Mouse (Mus musculus) forebrain, embryonic 11.5 days (tissue): ENCODE results near the gene Igdcc3. TPM values are rescaled to one million over a fixed set of nuclear protein-coding genes. Genes with fewer than 3 reads are reported as not detected.

Source experiments
- polyA plus RNA-seq: library from polyadenylated mRNA; unstranded; fragments of >200 nt; fragmentation: Nextera tagmentation; extraction: Ambion mirVana; gene quantifications from 2 replicates; pipeline ENCODE4 v1.2.1, GENCODE M21; 2014

Gene Igdcc3
- polyA plus RNA-seq, 1 experiment from 2014 or later, result 81.2 TPM

Other genes with a start within 250 kb of the Igdcc3 start
- 0.05 and 0.07 TPM in 2 replicates for gene Slc24a1, start 189.6 kb upstream of the Igdcc3 start, polyA plus RNA-seq
- 74.1 and 77.0 TPM in 2 replicates for gene Ints14, start 180.3 kb upstream of the Igdcc3 start, polyA plus RNA-seq
- gene Hacd3, start 119.5 kb upstream of the Igdcc3 start, polyA plus RNA-seq, result 111 and 120 TPM in 2 replicates
- 43.9 and 44.8 TPM in 2 replicates for gene Dpp8, start 108.8 kb upstream of the Igdcc3 start, polyA plus RNA-seq
- gene Igdcc4, start 39.7 kb upstream of the Igdcc3 start, polyA plus RNA-seq, result 14.9 and 15.8 TPM in 2 replicates
- gene Parp16, start 54.2 kb downstream of the Igdcc3 start, polyA plus RNA-seq, result 5.4 and 6.6 TPM in 2 replicates
- gene Cilp, start 124.0 kb downstream of the Igdcc3 start, polyA plus RNA-seq, result 0.52 and 0.92 TPM in 2 replicates
- 50.6 and 51.3 TPM in 2 replicates for gene Clpx, start 153.1 kb downstream of the Igdcc3 start, polyA plus RNA-seq
- 13.1 and 15.6 TPM in 2 replicates for gene Pdcd7, start 204.9 kb downstream of the Igdcc3 start, polyA plus RNA-seq
- 0.52 and 0.73 TPM in 2 replicates for gene Ubap1l, start 219.9 kb downstream of the Igdcc3 start, polyA plus RNA-seq